Mouse (Mus musculus): Measurements from ENCODE around the gene Sbno2. TPM values are rescaled to one million over a fixed set of nuclear protein-coding genes. Genes with fewer than 3 reads are reported as not detected.
"Not testable (repeated sequence)": the region's sequence is repeated elsewhere in the genome, so short reads cannot be mapped to it uniquely, and the experiment has no call there.

Sbno2 gene
- total RNA-seq, 2 experiments from 2014 or later, result 13.0 to 13.6 TPM

DNA sequence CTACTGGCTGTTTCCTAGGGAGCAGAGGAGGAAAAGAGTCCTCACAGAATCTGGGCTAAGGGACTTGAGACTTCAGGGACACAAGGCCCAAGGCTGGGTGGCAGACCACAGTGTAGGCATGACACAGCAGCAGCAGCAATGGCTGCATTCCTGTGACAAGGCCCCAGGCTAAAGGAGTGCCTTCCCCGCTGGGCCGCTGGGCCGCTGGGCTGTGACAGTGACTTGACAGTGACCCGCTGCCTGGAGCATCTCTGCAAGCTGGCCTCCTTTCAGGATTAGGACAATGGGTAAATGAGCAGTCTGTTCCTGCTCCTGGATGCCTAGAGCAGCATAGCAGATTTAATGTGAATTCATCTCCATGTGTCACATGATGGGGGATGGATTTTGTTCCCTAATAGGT is 61.3 kb downstream of the Sbno2 start:
- no peak for DNase-seq (ENCODE audit: low spot score in 2 of 2)

DNA sequence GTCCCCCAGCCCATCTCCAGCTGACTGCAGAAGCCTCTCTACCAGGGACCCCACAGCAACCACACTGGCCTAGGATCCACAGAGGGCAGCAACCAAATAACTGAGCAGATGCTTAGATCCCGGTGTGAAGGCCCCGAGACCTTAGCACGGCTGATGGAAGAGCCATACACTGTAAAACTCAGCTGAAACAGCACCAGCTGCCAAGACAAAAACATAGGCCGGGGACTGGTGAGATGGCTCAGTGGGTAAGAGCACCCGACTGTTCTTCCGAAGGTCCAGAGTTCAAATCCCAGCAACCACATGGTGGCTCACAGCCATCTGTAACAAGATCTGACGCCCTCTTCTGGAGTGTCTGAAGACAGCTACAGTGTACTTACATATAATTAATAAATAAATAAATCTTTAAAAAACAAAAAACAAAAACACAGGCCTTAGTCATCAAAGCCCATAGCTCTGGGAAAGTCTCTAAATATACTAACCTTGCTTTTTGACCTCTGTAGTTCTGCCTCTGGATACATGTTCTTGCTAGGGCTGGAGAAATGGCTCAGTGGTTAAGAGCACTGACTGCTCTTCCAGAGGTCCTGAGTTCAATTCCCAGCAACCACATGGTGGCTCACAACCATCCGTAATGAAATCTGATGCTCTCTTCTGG is 63.8 kb downstream of the Sbno2 start:
- DNase-seq (ENCODE audit: low spot score in 2 of 2), result not testable (repeated sequence)

DNA sequence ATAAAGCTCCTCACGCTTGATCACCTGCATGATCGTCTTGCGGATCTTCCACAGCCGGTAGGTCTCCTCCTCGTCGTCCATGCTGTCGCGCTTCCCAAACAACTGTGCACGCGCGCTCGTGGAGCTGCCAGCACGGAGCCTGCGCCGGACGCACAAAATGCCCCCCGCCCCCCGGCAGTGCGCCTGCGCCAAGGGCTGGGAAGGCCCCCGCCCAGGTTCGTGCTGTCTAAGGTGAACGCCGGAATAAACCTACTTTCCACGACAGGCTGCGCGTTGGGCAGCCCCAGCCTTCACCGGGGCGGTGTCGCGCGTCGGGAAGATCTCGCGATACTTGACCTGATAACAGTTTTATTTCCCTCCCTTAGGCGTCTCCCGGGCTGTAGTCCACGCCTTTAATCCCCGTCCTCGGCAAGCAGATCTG is 65.8 kb downstream of the Sbno2 start, which contains the start of gene Polr2e:
Gene Polr2e, minus strand, starts transcription at position 237 of the 421 bp plus-strand sequence.
- DNase-seq (ENCODE audit: low spot score in 2 of 2), result peak; percentile 95 to 96

DNA sequence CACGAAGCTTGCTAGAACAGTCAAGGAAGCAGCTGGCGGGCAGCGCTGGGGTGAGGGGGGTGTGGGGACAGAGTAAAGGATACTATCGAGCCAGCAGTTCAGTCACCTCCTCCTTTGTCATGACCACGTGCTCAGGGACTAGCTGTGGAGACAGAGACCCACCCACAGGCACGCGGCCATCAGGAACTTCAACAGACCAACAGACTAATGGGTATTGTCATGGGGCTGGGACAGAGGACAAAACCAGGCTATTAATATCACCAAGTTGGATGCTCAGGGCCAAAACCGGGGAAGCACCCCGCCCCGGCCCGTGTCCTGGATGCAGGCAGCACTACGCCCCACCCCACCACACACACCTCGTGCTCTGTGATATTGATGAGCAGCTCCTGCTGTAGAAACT is 68.5 kb downstream of the Sbno2 start:
- no peak for DNase-seq (ENCODE audit: low spot score in 2 of 2)

DNA sequence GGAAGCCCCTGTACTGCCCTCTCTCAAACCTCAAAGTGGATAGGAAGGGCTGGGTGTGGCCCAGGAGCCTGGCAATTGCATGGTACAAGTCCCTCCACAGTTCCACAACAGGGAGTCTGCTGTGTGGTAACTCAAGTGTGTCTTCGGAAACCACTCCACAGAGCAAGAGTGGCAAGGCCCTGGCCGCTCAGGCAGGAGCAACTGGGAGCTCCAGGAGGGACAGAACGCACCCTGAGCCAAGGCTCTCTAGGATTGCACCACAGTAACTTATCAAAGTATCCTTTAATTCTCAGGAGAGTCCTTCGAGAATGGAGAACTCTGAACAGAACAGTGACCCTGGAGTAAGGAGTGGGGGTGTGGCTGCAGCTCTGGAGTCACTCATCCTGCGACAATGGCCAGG is 69.7 kb downstream of the Sbno2 start:
- no peak for DNase-seq (ENCODE audit: low spot score in 2 of 2)

DNA sequence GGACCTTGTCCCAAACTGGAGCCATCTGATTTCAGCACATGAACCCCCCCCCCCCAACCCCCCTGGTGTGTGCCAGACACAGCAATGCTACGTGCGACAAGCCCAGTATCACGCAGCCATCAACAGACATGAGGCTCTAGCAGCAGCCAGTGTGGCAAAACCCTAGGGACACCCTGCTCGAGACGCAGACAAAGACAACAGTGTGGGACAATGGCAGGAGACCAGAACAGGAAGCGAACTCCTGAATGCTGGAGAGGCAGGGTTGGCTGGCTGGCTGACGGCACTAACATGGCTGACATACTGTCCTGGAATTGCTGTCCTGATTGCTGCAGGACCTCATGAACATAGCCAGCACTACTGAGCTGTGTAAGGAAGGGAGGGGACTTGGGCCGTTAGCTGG is 70.2 kb downstream of the Sbno2 start:
- DNase-seq (ENCODE audit: low spot score in 2 of 2), result no peak

DNA sequence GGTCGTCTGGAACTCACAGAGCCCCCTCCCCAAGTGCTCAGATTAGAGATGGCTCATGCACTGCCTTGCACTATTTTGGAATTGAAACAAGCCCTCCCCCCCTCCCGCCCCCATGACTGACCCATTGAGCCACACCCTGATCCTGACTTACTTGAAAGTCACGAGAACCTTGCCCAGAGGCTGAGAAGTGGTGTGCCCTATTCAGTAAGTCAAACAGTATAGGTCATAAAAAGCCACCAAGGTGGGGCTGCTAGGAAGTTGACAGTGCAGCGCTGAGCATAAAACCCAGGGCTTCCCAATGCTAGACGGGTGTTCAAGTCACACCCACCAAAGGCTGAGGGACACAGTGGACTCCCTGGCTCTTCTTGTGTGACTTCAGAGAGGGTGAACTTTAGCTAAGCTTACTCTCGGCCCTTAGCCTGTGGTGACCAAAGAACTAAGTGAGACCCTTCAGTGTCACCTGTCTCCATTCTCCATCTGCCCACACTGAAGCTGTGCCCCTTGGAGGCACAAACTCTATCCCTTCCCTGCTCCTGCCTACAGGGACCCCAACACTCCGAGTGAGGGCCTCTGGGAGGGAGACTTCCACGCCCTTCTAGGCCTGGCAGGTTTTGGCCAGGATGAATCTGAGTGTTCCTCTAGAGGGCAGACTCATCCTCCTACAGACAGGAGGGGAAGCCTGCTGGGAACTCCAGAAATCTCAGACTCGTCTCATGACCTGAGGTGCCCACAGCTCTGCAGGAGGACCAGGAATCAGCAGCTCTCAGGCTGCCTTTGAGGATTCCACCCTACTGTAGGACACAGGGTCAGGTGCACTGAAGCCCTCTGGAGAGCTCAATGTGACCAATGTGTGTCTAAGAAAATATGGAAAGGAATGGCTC is 71.6 kb downstream of the Sbno2 start:
- no peak for DNase-seq (ENCODE audit: low spot score in 2 of 2)

DNA sequence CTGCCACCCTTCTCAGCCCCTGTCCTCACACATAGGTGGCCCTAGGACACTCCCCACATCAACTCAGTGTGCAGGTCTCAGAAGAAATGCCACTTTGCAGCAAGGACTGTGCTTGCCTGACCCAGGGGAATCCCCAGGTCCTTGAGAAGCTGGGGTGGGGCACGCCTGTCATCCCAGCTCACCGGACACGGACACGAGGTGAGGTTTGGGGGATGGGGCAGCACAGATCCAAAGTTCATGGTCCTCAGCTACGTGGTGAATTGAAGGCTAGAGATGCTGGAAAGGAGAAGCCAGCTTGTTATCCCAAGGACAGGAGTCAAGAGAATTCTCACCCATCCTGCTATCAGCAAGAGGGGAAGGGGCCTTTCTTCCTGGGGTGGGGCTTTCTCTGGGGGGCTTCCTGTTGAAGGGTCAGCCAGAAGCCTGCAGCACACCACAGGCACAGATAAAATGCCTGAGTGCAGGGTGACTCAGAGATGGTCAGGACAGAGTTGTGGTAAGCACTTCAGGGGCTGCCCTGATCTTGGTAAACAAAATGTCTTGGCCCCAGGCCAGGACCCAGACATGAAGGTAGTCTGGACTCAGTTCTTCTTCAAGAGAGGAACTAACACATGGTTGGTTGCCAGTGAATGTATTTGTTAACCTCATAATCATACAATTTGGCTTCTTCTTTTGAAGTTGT is 72.4 kb downstream of the Sbno2 start:
- no peak for DNase-seq (ENCODE audit: low spot score in 2 of 2)

DNA sequence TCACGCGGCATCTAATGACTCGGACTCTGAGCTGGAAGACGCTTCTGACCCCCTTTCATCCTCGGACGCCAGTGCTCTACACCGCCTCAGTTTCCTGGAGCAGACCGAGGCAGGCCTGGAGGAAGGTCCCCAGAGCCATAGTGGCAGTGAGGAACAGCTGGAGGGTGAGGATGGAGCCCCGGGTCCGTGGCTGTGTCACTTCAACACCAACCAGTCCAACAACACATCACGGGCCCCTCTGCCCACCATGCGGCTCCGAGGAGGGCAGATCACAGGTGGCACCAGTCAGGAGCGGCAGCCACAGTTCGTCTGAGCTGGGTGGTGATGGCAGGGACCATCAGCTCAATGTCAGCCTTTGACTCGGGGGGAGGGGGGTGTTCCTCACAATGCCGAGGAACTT is 74.6 kb downstream of the Sbno2 start:
- no peak for DNase-seq (ENCODE audit: low spot score in 2 of 2)

DNA sequence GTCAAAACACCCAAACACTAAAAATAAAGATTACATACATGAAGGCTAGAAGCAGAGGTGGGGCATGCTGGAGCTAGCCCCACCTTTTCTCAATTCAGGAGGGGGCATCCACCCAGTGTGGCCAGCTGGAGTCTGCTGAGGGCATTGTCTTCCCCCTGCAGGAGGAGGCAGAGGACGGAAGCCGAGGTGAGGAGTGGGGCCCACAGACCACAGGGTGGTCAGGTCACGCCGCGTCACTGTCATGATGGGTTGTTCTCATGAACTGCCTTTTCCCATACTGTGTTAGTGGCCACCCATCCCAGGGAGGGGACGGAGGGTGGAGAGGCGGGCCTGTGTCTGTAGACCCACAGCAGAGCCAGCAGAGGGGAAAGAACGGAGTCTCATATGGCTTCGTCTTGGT is 75.2 kb downstream of the Sbno2 start:
- no peak for DNase-seq (ENCODE audit: low spot score in 2 of 2)

DNA sequence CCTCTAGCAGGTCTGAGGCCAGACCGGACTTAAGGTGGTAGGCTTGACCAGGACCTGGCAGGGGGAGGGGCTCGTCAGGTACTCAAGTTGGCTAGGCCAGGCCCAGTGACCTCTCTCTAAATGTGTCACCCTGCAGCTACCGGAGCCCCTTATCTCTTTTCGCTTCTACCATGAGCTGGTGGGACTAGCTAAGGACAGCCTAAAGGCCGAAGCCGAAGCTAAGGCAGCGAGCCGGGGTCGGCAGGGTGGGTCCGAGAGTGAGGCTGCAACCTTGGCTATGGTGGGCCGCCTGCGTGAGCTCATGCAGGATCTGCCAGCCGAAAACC is 76.9 kb downstream of the Sbno2 start:
- DNase-seq (ENCODE audit: low spot score in 2 of 2), result no peak

DNA sequence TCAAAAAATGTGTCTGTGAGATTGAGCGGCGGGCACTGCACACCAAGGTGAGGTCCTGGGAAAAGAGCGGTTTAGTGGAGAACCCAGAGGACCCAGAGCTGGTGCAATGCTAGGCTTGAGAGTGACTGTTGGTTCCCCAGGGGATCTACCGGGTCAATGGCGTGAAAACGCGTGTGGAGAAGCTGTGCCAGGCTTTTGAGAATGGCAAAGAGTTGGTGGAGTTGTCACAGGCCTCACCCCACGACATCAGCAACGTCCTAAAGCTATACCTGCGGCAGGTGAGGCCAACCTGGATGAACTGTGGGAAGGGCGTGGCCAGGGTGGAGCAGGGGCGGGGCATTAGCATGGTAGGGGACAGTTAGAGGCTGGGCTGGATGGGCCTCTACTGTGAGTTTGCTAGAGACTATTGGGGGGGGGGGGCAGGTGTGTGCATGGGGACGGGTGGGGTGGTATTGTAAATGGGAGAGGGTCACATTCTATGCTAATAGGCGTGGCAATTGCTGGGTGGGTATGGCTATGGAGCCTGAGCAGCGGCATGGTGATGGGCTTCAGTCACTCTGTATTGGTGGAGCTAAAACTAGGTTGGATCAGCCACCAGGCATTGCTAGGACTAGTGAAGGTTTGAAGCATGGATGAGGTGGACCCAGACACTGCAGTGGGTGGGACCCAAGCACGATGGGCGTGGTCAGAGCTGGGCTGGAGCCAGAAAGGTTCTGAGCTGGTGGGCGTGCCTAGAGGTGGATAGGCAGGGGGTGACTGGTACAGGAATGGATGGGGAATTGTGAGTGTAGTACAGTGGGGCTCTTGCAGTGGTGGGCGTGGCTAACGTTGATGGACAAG is 77.5 kb downstream of the Sbno2 start:
- DNase-seq (ENCODE audit: low spot score in 2 of 2), result no peak

DNA sequence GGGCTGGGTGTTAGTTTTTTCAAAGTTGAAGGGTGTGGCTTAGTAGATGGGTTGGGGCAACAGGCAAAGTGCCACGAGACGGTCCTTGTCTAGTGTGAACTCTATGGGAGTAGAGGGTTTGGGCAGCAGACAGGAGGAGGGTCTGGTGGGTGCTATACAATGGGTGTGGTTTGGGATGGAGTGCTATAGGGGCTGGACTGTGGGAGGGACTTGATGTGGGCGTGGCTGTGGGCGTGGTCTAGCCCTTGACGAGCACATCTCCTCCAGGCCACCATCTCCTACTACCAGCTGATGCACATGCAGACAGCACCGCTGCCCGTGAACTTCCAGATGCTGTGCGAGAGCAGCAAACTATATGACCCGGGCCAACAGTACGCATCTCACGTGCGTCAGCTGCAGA is 79.5 kb downstream of the Sbno2 start:
- no peak for DNase-seq (ENCODE audit: low spot score in 2 of 2)

DNA sequence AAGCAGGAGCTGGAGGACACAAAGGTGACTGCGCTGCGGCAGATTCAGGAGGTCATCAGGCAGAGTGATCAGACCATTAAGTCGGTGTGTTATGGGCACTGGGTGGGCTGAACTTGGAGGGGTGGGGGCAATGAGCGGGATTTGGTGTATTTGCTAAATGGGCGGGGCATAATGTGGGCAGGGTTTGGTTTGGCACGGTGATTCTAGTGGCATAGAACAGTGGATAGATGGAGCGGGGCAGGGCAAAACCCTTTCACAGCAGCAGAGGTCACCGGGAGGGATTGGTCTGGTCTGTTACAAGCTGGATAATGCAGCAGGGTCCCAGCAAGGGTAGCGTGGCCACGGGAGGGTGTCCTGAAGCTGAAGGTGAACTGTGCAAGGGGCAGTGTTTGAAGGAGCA is 79.9 kb downstream of the Sbno2 start:
- DNase-seq (ENCODE audit: low spot score in 2 of 2), result no peak

DNA sequence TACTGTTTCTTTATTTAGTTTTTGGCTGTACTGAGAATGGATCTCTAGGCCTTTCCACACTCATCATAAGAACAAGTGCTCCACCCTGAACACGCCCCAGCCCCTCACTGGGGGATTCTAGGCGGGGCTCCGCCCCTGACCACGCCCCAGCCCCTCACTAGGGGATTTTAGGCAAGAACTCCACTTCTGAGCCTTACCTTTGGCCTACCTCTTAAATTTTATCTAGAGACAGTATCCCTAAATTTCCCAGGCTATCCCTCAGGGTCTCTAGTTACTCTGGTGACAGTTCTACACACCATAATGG is 80.4 kb downstream of the Sbno2 start:
- DNase-seq (ENCODE audit: low spot score in 2 of 2), result no peak

DNA sequence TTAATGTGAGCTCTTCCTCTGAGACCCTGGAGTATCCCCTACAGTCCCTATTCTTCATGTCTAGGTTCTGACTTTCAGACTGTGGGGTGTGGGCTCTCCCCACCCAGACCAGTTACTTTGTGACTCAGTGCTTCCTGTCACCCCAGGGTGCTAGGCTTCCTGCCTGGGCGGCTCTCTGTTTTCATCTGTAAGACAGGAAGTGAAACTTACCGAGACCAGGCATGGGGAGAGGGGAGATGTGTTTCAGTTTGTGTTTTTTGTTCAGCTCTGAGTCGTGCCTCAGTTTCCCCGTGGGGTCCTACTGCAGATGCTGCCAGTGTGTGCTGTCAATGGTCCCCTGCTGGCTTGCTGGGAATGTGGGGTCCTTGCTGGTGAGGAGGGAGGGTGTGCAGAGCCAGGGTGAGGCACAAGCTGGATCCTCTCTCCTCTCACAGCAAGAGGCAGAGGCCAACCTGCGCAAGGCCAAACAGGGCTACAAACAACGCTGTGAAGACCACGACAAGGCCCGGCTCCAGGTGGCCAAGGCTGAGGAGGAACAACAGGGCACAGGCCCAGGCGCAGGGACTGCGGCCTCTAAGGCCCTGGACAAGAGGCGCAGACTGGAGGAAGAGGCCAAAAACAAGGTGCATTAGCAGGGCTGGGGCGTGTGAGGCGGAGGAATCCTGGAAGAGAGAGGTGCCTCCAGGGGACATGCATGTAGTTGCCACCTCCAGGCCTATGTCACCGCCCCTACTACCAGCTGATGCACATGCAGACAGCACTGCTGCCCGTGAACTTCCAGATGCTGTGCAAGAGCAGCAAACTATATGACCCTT is 80.9 kb downstream of the Sbno2 start:
- no peak for DNase-seq (ENCODE audit: low spot score in 2 of 2)

DNA sequence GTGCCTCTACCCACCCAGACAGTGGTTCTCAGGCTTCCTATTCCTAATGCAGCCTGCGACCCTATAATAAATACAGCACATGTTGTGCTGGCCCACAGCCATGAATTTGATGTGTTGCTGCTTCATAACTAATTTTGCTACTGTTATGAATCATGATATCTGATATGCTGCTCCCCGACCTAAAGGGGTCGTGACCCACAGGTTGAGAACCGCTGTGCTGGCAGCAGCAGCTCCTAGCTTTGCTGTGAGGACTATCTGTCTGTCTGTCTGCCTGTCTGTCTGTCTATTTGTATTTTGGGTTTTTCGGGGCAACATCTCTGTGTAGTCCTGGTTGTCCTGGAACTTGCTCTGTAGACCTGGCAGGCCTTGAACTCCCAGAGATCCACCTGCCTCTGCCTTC is 81.6 kb downstream of the Sbno2 start:
- no peak for DNase-seq (ENCODE audit: low spot score in 2 of 2)

DNA sequence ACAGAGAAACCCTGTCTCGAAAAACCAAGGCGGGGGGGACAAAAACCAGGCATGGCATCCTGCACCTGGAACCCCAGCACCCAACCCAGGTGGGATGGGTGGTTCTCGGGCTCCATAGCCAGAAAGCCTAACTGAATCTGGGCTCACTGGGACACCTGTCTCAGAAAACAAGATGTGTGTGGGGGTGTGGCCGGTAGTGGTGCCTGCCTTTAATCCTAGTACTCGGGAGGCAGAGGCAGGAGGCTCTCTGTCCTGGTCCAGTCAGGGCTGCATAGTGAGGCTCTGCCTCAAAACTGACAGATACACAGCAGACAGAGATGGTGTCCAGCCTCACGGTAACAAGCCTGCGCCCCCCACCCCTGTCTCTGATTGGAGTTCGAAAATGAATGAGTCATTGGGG is 82.6 kb downstream of the Sbno2 start:
- DNase-seq (ENCODE audit: low spot score in 2 of 2), result no peak

DNA sequence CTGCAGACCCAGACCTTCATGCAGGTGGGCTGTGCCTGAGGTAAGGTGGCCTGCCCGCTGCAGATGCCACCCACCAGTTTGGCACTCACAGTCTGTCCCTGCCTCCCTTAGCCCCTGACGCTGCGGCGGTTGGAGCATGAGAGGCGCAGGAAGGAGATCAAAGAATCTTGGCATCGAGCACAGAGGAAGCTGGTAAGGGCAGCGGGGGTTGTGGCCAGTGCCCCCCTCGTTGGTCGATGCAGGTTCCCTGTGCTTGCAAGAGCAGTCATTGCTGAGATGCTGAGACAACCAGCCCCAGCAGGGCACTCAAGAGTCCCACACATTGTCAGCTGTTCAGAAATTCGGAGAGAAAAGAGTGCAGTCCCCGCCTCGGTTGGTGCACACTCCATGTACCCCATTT is 83.2 kb downstream of the Sbno2 start:
- no peak for DNase-seq (ENCODE audit: low spot score in 2 of 2)

DNA sequence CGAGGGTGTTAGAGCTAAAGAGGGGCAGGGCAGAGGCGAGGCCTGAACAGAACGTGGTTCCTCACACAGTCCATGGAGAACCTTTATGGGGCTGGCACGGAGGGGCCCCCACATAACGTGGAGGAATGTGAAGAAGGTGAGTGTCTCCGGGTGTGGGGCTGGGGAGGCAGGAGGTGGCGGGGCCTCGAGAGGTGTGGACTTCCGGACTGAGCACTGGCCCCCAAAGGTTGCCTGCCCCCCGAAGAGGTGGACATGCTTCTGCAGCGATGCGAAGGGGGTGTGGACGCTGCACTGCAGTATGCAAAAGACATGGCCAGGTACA is 84.1 kb downstream of the Sbno2 start:
- DNase-seq (ENCODE audit: low spot score in 2 of 2), result no peak
